Mouse (Mus musculus): ENCODE data around the gene Lrrc8e.

The Lrrc8e gene

DNA sequence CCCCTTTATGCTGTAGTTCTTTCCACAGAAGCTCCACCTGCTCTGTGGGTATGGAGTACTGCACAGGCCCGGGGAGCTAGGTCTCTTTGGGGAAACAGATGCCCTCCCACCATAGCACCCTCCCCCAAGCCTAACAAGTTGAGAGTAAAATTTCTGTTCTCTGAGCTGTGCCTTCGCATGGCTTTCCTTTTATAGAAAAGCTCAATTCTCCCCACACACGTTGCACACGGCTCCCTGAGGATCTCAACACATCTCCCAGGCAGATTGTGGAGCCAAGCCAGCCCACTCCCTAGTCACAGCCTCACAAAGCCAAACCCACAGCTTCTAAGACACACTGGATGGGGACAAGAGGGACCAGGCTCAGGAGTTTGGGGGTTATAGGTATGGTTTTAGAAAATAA is 30.3 kb downstream of the Lrrc8e start:
- DNase-seq (ENCODE audit: low spot score): peak; percentile 40

DNA sequence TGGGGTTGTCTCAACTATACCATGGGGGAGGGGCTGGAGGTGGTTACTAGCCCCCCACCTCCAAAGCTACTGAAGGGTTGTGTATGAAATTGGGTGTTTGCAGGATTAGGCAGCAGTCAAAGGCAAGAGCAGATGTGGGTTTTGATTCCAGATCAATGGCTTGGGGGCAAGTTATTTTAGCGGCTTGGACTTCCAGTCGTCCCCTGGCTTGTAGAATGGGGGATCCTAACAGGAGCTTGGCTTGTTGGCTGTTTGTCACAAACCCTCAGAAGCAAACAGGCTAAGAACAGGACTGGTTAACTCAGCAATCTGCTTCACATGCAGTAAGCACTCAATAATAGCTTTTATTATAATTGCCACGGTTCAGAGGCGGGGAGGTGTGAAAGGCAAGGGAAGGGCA is 30.7 kb downstream of the Lrrc8e start:
- no peak for DNase-seq (ENCODE audit: low spot score)

DNA sequence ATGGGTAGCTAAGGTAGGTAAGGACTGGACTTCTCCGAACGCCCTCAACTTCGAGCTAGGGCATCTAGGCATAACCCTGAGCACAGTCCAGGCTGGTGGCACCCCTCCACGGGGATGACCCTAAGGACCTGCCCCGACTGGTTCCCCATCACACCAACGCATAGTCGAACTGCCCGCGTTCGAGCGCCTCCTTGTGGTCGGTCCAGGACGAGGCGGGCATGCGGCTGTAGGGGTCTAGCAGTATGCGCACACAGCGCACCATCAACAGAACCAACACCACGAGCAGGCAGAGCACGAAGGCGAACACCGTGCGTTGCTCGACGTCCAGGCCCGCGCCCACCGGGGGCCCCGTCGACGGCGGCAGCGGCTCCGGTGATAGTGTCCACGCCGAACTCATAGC is 31.6 kb downstream of the Lrrc8e start:
- peak; percentile 92 for DNase-seq (ENCODE audit: low spot score)

DNA sequence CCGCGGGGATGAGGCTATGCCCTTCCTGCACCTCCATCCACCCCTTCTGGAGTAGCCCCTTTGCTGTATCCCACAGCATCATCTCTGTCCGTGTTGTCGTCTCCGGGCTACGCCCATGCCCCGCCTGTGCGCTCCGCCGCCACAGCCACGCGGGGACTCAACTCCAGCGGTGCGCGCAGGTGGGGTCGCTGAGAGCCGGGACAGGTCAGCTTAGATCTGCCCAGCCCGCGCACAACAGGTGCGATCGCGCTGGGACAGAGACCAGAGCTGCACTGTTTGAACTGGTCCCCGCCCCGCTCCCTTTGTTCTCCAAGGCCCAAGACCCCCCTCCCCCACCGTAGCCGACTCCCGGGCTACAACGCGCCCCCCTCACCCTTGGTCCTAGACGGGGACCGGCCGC is 32.1 kb downstream of the Lrrc8e start:
- DNase-seq (ENCODE audit: low spot score): peak; percentile 83

DNA sequence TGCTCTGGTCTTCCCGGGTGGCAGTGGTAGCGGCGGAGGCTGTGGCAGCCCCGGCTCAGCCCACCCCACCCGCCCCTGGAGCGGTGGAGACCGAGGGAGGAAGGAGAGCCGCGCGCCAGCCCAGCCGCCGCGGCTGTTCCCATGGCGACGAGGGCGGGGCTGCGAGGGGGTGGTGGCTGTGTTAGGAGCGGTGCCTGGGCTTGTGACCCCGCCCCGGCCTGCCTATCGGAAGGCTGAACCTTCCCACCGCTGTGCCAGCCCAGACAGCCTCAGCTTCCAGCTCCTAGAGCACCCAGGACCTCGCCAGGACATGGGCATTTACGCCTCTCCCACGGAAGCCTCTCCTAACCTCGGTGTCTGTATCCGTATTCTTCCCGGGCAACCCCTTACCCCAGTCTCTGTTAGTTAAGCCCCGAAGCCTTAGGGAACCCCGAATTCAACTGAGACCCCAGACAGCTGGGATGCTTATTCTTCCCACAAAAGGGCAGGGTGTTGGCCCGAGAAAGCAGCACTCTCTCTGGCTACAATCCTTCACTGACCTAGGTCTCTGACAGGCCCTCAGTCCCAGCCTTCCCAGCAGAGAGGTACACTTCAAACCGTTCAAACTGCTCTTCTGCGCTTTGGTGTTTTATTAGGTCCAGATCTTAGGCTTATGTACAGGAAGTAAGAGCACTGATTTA is 32.6 kb downstream of the Lrrc8e start, which contains the start of gene Ctxn1:
TSS of gene Ctxn1 (minus strand) at position 150 of the 680 bp plus-strand sequence.
- DNase-seq (ENCODE audit: low spot score): peak; percentile 99

DNA sequence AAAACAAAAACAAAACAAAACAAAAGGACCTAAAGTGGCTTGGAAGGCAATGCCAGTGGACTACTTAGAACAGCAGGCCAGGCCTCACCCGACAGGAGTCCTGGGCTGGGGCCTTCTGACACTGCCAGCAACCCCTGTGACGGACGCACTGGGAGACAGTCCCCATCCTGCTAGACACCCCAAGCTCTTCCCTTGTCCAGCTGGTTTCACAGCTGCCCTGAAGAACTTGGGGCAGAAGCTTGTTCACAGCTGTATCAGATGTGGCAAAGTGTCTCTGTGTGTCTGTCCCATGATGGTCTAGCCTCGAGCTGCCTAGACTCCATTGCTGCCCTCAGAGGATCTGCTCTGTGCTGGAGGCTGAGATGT is 33.2 kb downstream of the Lrrc8e start:
- DNase-seq (ENCODE audit: low spot score): no peak

DNA sequence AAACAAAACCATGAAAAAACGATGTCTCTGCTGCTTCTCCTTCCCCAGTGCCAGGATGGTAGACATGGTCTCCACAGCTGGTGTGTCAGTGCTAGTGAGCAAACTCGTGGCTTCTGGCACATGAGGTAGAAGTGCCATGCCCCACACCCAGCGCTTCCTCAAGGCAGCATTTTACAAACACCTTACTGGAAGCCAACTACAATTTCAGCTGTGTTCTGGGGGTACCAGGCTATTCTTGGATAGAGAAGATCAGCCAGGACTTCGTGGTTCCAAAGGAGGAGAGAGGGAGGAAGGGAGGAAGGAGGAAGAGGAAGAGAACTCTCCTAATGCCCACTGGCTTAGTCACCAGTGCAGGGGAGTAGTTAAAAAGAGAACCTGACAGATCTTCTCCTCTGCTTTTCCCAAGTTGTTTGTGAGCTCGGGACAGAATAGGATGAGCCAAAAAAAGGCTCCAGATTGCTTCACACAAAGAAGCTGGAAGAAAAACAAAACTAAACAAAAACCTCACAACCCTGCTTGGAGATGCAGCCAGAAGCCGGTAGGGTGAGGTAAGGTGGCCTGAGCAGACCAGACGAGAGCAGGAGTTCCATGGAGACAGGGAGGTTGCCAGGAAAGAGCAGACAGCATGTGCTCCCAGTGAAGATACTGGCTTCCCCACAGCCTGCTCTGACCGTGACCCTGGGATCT is 36.6 kb downstream of the Lrrc8e start:
- no peak for DNase-seq (ENCODE audit: low spot score)

DNA sequence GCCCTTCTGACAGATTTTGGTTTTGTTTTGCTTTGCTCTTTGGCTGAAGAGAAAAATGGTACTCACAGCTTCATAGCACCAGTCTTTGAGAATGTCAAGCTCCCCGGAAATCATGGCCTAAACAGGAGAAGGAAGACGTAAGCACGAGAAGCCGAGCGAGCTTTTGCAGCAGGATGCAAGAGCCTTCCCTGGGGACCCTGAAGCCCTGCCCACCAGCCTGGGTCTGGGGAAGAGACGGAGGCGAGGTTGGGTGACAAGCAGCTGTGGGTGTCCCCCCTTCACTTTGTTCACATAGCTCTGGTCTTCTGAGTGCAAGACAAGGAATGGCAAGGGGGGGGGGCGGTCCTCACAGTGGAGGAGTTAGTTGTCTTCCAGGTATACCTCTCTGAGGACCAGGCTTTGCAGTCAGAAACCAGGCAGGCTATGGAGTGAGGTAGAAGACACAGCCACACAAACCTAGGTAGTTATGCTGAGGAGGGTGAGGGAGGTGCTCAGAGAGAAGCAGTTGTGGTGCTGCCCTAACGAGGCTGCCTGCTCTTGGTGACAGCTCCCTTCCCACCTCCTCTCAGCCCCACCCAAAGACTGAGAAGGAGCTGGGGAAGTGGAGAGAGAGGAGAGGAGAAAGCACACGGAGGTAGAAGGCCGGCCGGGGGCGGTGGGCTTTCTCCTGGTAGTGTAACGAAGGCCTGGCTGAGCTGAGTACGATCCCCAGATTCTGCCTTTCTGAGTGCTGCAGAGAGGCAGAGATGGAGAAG is 38.7 kb downstream of the Lrrc8e start:
- no peak for DNase-seq (ENCODE audit: low spot score)

DNA sequence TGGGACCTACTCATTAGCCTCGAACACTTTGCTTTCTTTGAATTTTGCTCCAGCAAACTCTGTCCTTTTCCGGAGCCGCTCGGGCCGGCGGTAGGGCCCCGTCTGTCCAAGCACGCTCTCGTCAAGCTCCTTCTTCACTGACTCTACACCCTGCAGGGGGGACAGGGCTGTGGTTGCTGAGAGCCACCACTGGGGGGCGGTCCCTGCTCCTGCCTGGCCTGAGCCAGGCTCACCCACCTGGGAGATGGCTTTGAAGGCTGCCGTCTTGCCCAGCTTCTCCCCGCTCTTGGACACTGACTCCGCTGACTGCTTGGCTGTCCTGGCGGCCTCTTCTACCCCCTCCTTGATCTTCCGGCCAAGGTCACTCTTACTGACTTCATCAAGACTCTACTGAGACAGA is 41.0 kb downstream of the Lrrc8e start:
- DNase-seq (ENCODE audit: low spot score): no peak

DNA sequence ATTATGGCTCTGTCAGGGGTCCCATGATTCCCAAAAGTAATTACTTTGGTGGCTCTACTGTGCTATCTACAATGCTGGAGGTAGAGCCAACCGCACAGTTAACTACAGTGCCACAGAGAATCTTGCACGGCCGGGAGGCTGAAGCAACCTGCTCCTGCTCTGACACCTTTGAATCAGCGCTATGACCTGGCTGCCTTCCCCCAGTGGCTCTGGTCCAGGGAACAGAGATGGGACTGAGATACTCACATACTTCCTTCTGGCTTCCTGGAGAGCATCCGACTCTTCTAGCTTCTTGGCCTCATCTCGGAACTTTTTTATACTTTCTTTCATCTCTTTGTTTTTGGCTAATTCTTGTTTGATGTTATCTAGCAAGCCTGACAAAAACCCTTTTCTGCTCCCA is 43.0 kb downstream of the Lrrc8e start:
- no peak for DNase-seq (ENCODE audit: low spot score)

DNA sequence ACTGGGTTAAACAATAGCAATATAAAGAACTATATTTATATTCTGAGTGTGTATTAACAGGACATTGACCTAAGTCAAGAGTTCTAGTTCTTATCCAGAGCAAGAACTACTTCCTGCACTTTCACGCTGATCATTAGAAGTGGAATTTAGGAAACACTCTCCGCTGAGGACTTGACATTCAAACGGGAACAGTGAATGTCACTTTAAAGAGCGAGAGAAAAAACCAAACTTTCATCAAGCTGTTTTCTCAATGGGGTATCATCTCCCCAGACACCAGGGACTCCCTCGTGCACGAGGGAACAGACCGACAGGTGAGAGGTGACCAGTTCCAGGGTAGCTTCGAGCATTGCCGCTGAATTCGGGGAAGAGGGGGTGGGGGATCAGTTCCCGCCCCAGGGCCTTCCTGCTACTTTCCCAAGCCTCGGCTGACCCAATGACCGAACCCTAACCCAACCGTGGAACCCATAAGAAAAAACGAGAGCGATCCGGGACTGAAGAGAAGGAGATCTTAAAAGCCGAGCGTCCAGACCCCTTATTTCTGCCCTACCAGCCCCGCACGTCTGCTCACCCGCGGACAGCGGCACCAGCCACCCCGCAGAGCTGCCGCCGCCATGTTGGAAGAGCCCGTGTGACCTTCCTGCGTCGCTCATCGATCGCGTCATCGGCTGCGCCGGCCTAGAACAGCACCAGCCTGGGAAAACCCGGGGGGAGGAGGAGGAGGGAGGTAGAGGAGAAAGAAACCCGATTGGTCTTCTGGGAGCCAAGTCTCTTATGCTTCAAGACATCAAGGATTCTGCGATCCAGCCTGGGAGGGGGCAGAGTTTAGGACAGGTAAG is 48.9 kb downstream of the Lrrc8e start, which contains the start of gene Timm44:
TSS of gene Timm44 (minus strand) at position 639 of the 836 bp plus-strand sequence.
- DNase-seq (ENCODE audit: low spot score): peak; percentile 97

DNA sequence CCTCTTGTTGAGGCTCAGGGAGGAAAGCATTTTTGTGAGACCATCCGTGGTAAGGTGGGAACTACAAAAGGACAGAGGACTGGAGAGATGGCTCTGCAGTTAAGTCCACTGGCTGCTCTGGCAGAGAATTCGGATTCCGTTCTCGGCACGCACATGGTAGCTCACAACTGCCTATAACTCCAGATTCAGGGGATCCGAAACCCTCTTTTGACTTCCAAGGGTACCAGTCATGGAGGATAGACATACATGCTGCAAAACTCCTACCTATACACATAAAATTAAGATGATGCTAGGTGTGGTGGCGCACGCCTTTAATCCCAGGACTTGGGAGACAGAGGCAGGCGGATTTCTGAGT is 49.5 kb downstream of the Lrrc8e start:
- DNase-seq (ENCODE audit: low spot score): no peak
